Mouse (Mus musculus): ENCODE results near the gene Eif4g3.

- TF ChIP-seq GATA1 (IDR thresholded peaks at IDR 0.05; ENCODE audit: borderline replicate concordance, low read length) (no peak), FLI1 (IDR thresholded peaks at IDR 0.05; ENCODE audit: low read length) (no peak)
These were observed 21.1 kb downstream of the Eif4g3 start for GRCm38 (mm10) chr4:138013723-138014479.
